Mouse (Mus musculus): ENCODE data around the gene Sfmbt2. TPM values are rescaled to one million over a fixed set of nuclear protein-coding genes. Genes with fewer than 3 reads are reported as not detected.
A peak's percentile ranks its signal among the peaks of the same experiment; 100 is the strongest.

Gene Sfmbt2
- total RNA-seq, 2 experiments from 2014 or later: 5.2 to 5.4 TPM

- peak; percentile 5 for DNase-seq
- intact Hi-C loops (cut with DNase I): no loop called here
Measured at GRCm38 (mm10) chr2:10525622-10526021, 155.3 kb downstream of the Sfmbt2 start.

GRCm38 (mm10) chr2:10541762-10542161 lies 171.5 kb downstream of the Sfmbt2 start:
- intact Hi-C loops (cut with DNase I): no loop called here
- no peak for DNase-seq

- intact Hi-C loops (cut with DNase I): no loop called here
- no peak for DNase-seq
Measured at GRCm38 (mm10) chr2:10542388-10542787, 172.1 kb downstream of the Sfmbt2 start.

- intact Hi-C loops (cut with DNase I): no loop called here
- DNase-seq: peak; percentile 6
Measured at GRCm38 (mm10) chr2:10558816-10559215, 188.5 kb downstream of the Sfmbt2 start.

- no peak for DNase-seq
Measured at GRCm38 (mm10) chr2:10565491-10565890, 195.2 kb downstream of the Sfmbt2 start.

GRCm38 (mm10) chr2:10569392-10569791 lies 199.1 kb downstream of the Sfmbt2 start:
- peak; percentile 11 for DNase-seq
- intact Hi-C loops (cut with DNase I): no loop called here

More at GRCm38 (mm10) chr2:10565491-10565890, 195.2 kb downstream of the Sfmbt2 start:
- intact Hi-C loops (cut with DNase I): no loop called here

GRCm38 (mm10) chr2:10572311-10572710 lies 202.0 kb downstream of the Sfmbt2 start:
- DNase-seq: no peak
- intact Hi-C loops (cut with DNase I): no loop called here

- intact Hi-C loops (cut with DNase I): no loop called here
- no peak for DNase-seq
Measured at GRCm38 (mm10) chr2:10575962-10576740, 205.8 kb downstream of the Sfmbt2 start.

GRCm38 (mm10) chr2:10582673-10583072 lies 212.4 kb downstream of the Sfmbt2 start:
- intact Hi-C loops (cut with DNase I): no loop called here
- DNase-seq: no peak

GRCm38 (mm10) chr2:10583103-10583502 lies 212.8 kb downstream of the Sfmbt2 start:
- intact Hi-C loops (cut with DNase I): no loop called here
- DNase-seq: no peak

GRCm38 (mm10) chr2:10591310-10591709 lies 221.0 kb downstream of the Sfmbt2 start:
- intact Hi-C loops (cut with DNase I): no loop called here
- no peak for DNase-seq

GRCm38 (mm10) chr2:10615500-10615899 lies 245.2 kb downstream of the Sfmbt2 start:
- no peak for DNase-seq
- intact Hi-C loops (cut with DNase I): no loop called here

Small RNA genes lying within 50 kb of the gene (microRNA-seq; reads per million reads assigned to microRNA genes)
- not detected for gene Gm22051
- not detected for gene Gm22072
- not detected for gene Gm22091
- gene Gm22166: not detected
- gene Gm22239: not detected
- gene Gm22626: not detected
- not detected for gene Gm22635
- gene Gm22677: not detected
- gene Gm22678: not detected
- gene Gm22775: not detected
- not detected for gene Gm22925
- not detected for gene Gm23108
- gene Gm23288: not detected
- gene Gm23542: not detected
- not detected for gene Gm23569
- not detected for gene Gm23571
- not detected for gene Gm23578
- gene Gm23651: not detected
- gene Gm23988: not detected
- not detected for gene Gm24028
- gene Gm24167: not detected
- not detected for gene Gm24315
- not detected for gene Gm24342
- gene Gm24488: not detected
- not detected for gene Gm24640
- gene Gm24673: not detected
- gene Gm24761: not detected
- gene Gm24806: not detected
- not detected for gene Gm25022
- gene Gm25158: not detected
- not detected for gene Gm25263
- gene Gm25285: not detected
- not detected for gene Gm25316
- gene Gm25451: not detected
- gene Gm25673: not detected
- gene Gm25680: not detected
- not detected for gene Gm25701
- not detected for gene Gm25753
- not detected for gene Gm25943
- gene Gm26060: not detected
- gene Gm26073: not detected
- gene Gm26092: not detected
- gene Gm26156: not detected
- gene Gm26229: not detected
- gene Gm26398: not detected
- gene Gm26426: not detected
- gene Gm26431: not detected
- not detected for gene Gm26491
- gene Mir297a-2: 1.2 reads per million
- not detected for gene Mir297a-3
- gene Mir297a-4: not detected
- gene Mir297b: not detected
- gene Mir297c: not detected
- gene Mir466: not detected
- gene Mir466b-1: not detected
- not detected for gene Mir466b-2
- not detected for gene Mir466b-3
- gene Mir466b-4: not detected
- not detected for gene Mir466b-5
- not detected for gene Mir466b-6
- gene Mir466b-7: not detected
- gene Mir466b-8: not detected
- gene Mir466c-1: not detected
- not detected for gene Mir466c-2
- not detected for gene Mir466d
- gene Mir466e: not detected
- not detected for gene Mir466f-1
- gene Mir466f-2: not detected
- not detected for gene Mir466f-3
- not detected for gene Mir466g
- gene Mir466h: not detected
- gene Mir466l: not detected
- gene Mir466m: not detected
- 0.90 reads per million for gene Mir466n
- gene Mir466o: not detected
- gene Mir466p: not detected
- not detected for gene Mir467a-1
- not detected for gene Mir467a-10
- not detected for gene Mir467a-2
- not detected for gene Mir467a-3
- gene Mir467a-4: not detected
- not detected for gene Mir467a-5
- not detected for gene Mir467a-6
- gene Mir467a-7: not detected
- gene Mir467a-8: not detected
- gene Mir467a-9: not detected
- not detected for gene Mir467b
- gene Mir467c: 97.9 reads per million, percentile 50 among the genes with 10 or more reads in this experiment
- gene Mir467d: 1,178 reads per million, percentile 78 among the genes with 10 or more reads in this experiment
- gene Mir467e: 497 reads per million, percentile 68 among the genes with 10 or more reads in this experiment
- gene Mir669a-1: not detected
- not detected for gene Mir669a-10
- gene Mir669a-11: not detected
- gene Mir669a-12: not detected
- gene Mir669a-2: not detected
- gene Mir669a-3: not detected
- gene Mir669a-4: not detected
- not detected for gene Mir669a-5
- not detected for gene Mir669a-6
- not detected for gene Mir669a-7
- not detected for gene Mir669a-8
- not detected for gene Mir669a-9
- not detected for gene Mir669b
- gene Mir669c: 360 reads per million, percentile 65 among the genes with 10 or more reads in this experiment
- not detected for gene Mir669d
- not detected for gene Mir669d-2
- 19.9 reads per million, percentile 35 among the genes with 10 or more reads in this experiment for gene Mir669e
- not detected for gene Mir669f
- gene Mir669g: not detected
- gene Mir669h: 1.8 reads per million
- not detected for gene Mir669i
- not detected for gene Mir669j
- gene Mir669k: not detected
- gene Mir669l: 106 reads per million, percentile 51 among the genes with 10 or more reads in this experiment
- gene Mir669m-1: not detected
- gene Mir669m-2: not detected
- gene Mir669o: 192 reads per million, percentile 57 among the genes with 10 or more reads in this experiment
- not detected for gene Mir669p-1
- gene Mir669p-2: not detected

Other genes with a start within 250 kb of the Sfmbt2 start
- gene Itih2, start 239.1 kb upstream of the Sfmbt2 start, total RNA-seq (2021): 1 to 10 TPM; 3.2 TPM
- 1 to 10 TPM; 7.8 TPM for gene Itih5, start 216.9 kb upstream of the Sfmbt2 start, total RNA-seq (2021)